Mouse (Mus musculus): ENCODE measurements at regions not wholly inside any gene's neighbourhood (a gene's known extent, or its start where the extent isn't known, plus 50 kb on each side); places are given as distances from the start of the nearest gene placed in this dataset.
A peak's percentile ranks its signal among the peaks of the same experiment; 100 is the strongest.

DNA sequence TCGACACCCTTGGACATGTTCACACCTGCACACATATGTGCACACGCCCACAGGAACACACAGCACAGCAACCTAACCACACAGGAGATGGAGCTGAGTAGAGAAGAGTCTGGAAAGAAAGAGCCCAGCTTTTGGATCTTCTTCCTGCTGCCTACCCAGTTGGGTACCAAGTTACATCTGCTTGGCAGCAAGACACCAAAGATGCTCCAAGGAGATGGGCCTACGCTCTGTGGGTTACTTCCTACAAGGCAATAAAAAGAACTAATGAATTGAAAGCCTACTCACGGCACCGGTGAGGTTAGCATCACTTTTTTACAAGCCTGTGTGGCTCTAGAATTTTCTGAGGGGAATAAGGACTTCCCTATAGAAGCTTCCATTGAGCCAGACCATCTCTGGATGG is 224.4 kb upstream of the Sdk2 start:
- peaks cover 18% of the 10 kb centered on the region for H3K4me1 ChIP-seq
- DNase-seq (ENCODE audit: low spot score): no peak
- no peak overlapping the region for H3K27ac ChIP-seq (replicated peaks)
- H3K9me3 ChIP-seq (replicated peaks): no peaks in the 10 kb centered on the region
- H3K36me3 ChIP-seq: no peaks in the 10 kb centered on the region
- WGBS: 92% methylated on average over 5 of the region's 5 CpGs
- no peak overlapping the region for H3K4me3 ChIP-seq
- H3K27me3 ChIP-seq (ENCODE audit: low read depth, poor library complexity, severe bottlenecking): no peaks in the 10 kb centered on the region

DNA sequence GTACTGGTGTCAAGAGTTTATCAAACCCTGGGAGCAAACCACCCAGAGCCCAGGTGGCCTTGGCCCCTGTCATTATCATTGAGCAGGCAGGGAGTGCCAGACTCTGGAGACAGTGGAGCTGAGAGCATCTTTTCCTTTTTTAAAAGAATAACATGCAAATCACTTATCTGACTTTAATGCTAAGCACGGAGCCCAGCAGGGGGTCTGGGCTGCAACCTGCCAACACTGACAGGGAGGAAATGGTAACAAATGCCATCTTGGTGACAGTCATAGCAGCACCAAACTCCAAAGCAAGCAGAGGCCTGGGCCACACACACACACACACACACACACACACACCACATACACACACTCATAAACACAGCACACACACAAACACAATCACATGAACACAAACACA is 223.1 kb upstream of the Sdk2 start:
- H3K27me3 ChIP-seq (ENCODE audit: low read depth, poor library complexity, severe bottlenecking): no peaks in the 10 kb centered on the region
- 81% methylated on average over 1 of the region's 1 CpGs for WGBS

DNA sequence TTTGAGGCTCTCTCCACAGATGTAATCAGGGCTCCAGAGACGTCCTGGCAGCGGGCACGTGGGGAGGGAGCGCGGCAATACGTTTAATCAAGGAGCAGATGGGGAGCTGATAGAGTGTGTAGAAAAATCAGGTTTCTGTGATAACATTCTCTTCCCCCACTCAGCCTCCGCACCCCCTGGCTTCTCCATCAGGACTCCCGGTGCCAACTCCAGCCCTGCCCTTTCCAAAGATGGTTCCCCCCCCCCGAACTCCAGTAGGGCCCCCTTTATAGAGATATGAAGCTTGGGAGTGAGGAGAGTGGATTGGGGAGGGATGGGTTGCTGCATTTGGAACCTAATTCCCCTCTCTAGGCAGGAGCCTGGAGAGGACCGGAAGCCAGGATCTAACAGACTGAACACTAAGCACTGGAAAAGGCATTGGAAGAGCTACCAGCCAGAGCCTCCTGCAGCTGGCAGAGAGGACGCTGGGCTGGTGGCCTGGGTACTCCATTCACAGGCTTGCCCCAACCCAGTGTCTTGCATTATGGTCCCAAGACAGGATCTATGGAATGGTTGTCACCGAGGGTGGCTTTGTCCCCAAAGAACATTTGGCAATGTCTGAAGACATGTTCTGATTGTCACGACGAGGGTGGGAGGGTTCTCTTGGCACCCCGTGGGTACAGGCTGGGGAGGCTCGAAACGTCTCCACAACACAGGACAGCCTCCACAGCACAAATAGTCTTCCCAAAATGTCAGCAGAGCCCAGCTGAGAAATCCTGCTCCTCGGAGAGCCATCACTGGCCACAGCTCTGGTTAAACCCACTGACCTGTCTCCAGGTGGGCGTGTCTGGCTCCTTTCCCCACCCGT is 218.2 kb upstream of the Sdk2 start:
- WGBS: 86% methylated on average over 20 of the region's 20 CpGs
- H3K27ac ChIP-seq (replicated peaks): peak overlapping the region; percentile 33; the same call in 1 of the 2 replicates
- no peaks in the 10 kb centered on the region for H3K36me3 ChIP-seq
- H3K9me3 ChIP-seq (replicated peaks): no peaks in the 10 kb centered on the region
- no peak overlapping the region for H3K4me3 ChIP-seq
- peaks cover 23% of the 10 kb centered on the region for H3K4me1 ChIP-seq
- no peak for DNase-seq (ENCODE audit: low spot score)
- H3K27me3 ChIP-seq (ENCODE audit: low read depth, poor library complexity, severe bottlenecking): no peaks in the 10 kb centered on the region

More for the DNA sequence above, 223.1 kb upstream of the Sdk2 start:
- Histone ChIP-seq H3K4me1 (peaks cover 25% of the 10 kb centered on the region), H3K27ac (replicated peaks) (no peak overlapping the region), H3K9me3 (replicated peaks) (no peaks in the 10 kb centered on the region), H3K4me3 (no peak overlapping the region), H3K36me3 (no peaks in the 10 kb centered on the region)
- no peak for DNase-seq (ENCODE audit: low spot score)

DNA sequence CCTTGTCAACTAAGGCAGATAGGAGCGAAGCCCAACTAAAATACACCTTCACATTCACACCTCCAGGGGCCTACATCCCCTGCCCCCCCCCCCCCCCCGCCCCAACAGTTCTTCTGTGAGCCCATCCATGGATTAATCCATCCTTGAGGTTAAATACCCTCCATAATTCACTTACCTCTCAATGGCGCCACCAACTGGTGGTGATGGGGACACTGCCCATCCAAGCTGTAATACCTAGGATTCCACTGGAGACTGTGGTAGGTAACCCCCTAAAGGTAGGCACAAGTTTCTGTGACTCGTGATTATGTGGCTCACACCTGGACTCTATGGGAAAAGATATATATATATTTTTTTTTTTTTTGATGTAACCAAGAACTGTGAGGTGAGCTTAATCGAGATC is 216.4 kb upstream of the Sdk2 start:
- no peaks in the 10 kb centered on the region for H3K36me3 ChIP-seq
- peaks cover 32% of the 10 kb centered on the region for H3K4me1 ChIP-seq
- H3K9me3 ChIP-seq (replicated peaks): no peaks in the 10 kb centered on the region
- DNase-seq (ENCODE audit: low spot score): peak; percentile 28
- 46% methylated on average over 5 of the region's 5 CpGs for whole genome bisulfite sequencing
- H3K27me3 ChIP-seq (ENCODE audit: low read depth, poor library complexity, severe bottlenecking): no peaks in the 10 kb centered on the region
- H3K4me3 ChIP-seq: no peak overlapping the region
- no peak overlapping the region for H3K27ac ChIP-seq (replicated peaks)

DNA sequence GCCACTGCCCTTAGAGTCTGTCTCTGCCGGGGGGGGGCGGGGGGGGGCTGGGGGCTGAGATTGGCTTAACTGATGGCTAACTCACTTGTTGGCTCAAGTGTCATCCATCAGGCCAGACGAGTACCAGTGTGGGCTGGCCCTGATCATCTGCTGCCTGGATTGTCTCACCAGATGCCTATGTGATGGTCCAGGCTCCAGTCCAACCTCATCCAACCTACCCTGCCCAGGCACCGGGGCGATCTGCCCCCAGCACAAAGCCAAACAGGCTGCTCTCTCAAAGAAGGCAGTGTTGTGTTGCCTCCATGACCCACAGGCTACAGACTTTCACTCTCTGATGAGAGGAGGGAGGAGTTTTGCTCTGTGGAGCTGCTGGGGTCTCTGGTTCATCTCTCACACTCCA is 215.7 kb upstream of the Sdk2 start:
- Histone ChIP-seq H3K4me3 (no peak overlapping the region), H3K4me1 (peaks cover 38% of the 10 kb centered on the region), H3K9me3 (replicated peaks) (no peaks in the 10 kb centered on the region), H3K27me3 (ENCODE audit: low read depth, poor library complexity, severe bottlenecking) (no peaks in the 10 kb centered on the region), H3K27ac (replicated peaks) (no peak overlapping the region), H3K36me3 (no peaks in the 10 kb centered on the region)
- DNase-seq (ENCODE audit: low spot score): no peak
- 85% methylated on average over 5 of the region's 5 CpGs for WGBS

- no peak for DNase-seq (ENCODE audit: low spot score)
- no peaks in the 10 kb centered on the region for H3K36me3 ChIP-seq
- H3K4me3 ChIP-seq: no peak overlapping the region
- peaks cover 36% of the 10 kb centered on the region for H3K4me1 ChIP-seq
- no peaks in the 10 kb centered on the region for H3K9me3 ChIP-seq (replicated peaks)
- 86% methylated on average over 9 of the region's 9 CpGs for WGBS
- H3K27me3 ChIP-seq (ENCODE audit: low read depth, poor library complexity, severe bottlenecking): no peaks in the 10 kb centered on the region
- H3K27ac ChIP-seq (replicated peaks): no peak overlapping the region
These were observed 215.0 kb upstream of the Sdk2 start for GRCm38 (mm10) chr11:114281846-114282245.

DNA sequence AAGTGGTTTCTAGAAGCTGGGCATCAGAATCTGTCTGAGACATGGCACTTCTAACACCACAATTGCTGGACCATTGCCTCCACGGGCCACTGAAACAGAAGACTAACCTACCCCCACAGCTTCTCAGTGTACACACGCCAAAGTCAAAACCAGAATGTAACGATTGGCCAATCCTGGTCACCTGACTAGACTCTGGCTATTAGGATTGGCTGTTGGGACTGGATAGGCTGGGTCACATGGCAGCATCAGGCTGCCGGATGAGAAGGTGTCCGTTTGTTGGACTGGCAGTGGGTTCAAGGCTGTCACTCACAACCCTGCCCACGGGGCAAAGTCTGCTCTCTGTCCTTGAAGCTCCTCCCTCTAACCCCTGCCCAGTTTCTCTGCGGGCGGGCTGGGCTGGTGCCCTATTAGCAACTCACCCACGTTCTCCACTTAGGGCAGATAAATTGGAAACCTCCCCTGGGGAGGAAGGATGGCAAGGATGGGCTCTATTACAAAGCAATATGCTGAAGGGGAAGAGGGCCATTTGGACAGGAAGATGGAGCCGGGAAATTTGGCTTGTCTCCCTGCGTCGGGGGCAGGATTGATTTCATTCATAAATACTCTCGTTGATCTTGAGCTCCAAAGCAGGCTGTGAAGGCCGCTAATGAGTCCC is 214.3 kb upstream of the Sdk2 start:
- Histone ChIP-seq H3K4me3 (no peak overlapping the region), H3K9me3 (replicated peaks) (no peaks in the 10 kb centered on the region), H3K36me3 (no peaks in the 10 kb centered on the region), H3K4me1 (peaks cover 29% of the 10 kb centered on the region), H3K27ac (replicated peaks) (no peak overlapping the region), H3K27me3 (ENCODE audit: low read depth, poor library complexity, severe bottlenecking) (no peaks in the 10 kb centered on the region)
- DNase-seq (ENCODE audit: low spot score): no peak
- WGBS: 92% methylated on average over 14 of the region's 14 CpGs

GRCm38 (mm10) chr11:114277513-114278304 is 210.9 kb upstream of the Sdk2 start:
- WGBS: 87% methylated on average over 26 of the region's 26 CpGs
- peak overlapping the region; percentile 20; the same call in 1 of the 2 replicates for H3K27ac ChIP-seq (replicated peaks)
- no peaks in the 10 kb centered on the region for H3K27me3 ChIP-seq (ENCODE audit: low read depth, poor library complexity, severe bottlenecking)
- no peaks in the 10 kb centered on the region for H3K9me3 ChIP-seq (replicated peaks)
- H3K4me1 ChIP-seq: peaks cover 19% of the 10 kb centered on the region
- no peak overlapping the region for H3K4me3 ChIP-seq
- no peaks in the 10 kb centered on the region for H3K36me3 ChIP-seq
- DNase-seq (ENCODE audit: low spot score): no peak

DNA sequence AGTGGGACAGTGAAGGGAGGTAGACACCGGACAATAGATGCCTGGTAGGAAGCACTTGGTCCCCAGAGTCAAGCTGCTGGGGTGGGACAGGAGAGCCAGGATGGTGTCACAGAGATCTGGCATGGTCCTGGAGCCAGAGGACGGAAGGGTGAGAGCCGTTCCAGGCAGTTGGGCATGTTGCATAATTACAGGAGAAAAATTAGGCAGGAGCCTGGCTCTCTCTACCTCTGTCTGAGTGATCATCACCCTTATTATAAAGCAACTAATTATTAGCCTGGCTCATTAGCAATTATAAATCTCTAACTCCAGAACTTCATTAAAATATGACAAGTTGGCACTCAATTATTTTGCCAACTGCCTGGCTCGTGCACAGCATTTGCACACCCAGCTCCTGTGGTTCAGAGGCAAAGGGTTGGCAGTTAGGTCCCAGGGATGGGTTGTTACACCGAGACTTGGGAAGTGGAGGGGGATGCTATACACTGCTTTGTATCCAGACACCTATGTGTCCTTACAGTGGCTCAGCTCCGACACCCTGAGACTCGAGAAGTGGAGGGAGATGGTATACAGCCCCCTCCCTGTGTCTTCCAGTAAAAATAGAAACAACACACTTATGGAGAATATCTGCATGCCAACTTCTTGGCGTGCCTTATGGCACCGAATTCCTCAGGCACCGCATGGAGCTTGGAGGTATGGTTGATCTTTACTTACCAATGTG is 203.7 kb upstream of the Sdk2 start:
- H3K4me1 ChIP-seq: no peaks in the 10 kb centered on the region
- no peaks in the 10 kb centered on the region for H3K9me3 ChIP-seq (replicated peaks)
- no peak overlapping the region for H3K4me3 ChIP-seq
- no peaks in the 10 kb centered on the region for H3K27me3 ChIP-seq (ENCODE audit: low read depth, poor library complexity, severe bottlenecking)
- WGBS: 90% methylated on average over 10 of the region's 10 CpGs
- DNase-seq (ENCODE audit: low spot score): no peak
- H3K36me3 ChIP-seq: no peaks in the 10 kb centered on the region
- no peak overlapping the region for H3K27ac ChIP-seq (replicated peaks)

DNA sequence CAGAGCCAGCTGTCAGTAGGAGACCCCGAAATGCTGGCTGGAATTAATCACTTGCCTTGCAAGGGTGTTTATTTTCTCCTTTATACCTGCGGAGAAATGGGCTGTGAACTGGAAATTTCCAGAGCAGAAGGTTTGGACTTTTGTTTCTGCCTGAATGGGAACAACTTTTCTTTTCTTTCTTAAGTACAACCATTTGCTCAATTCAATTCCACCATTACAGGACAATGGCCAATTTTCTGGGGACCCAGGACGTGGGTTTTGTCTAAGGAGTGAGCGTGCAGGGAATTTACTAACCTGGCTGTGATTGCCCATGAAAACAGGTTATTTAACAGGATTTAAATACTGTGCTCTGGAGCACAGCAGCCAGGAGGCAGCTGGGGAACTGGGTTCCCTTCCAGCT is 195.1 kb upstream of the Sdk2 start:
- Histone ChIP-seq H3K27ac (replicated peaks) (no peak overlapping the region), H3K9me3 (replicated peaks) (no peaks in the 10 kb centered on the region)
- WGBS: 52% methylated on average over 4 of the region's 4 CpGs

GRCm38 (mm10) chr11:114258218-114258617 is 191.4 kb upstream of the Sdk2 start:
- H3K27ac ChIP-seq (replicated peaks): no peak overlapping the region
- H3K9me3 ChIP-seq (replicated peaks): no peaks in the 10 kb centered on the region
- 86% methylated on average over 9 of the region's 9 CpGs for WGBS
- no peak for DNase-seq (ENCODE audit: low spot score)
- no peak overlapping the region for H3K4me3 ChIP-seq
- H3K36me3 ChIP-seq: no peaks in the 10 kb centered on the region
- peaks cover 2% of the 10 kb centered on the region; the same call in 1 of the 2 replicates for H3K4me1 ChIP-seq
- peaks cover 7% of the 10 kb centered on the region; the same call in 1 of the 2 replicates for H3K27me3 ChIP-seq (ENCODE audit: low read depth, poor library complexity, severe bottlenecking)

More for the DNA sequence above, 195.1 kb upstream of the Sdk2 start:
- no peak overlapping the region for H3K4me3 ChIP-seq
- H3K27me3 ChIP-seq (ENCODE audit: low read depth, poor library complexity, severe bottlenecking): peaks cover 7% of the 10 kb centered on the region; the same call in 1 of the 2 replicates
- no peaks in the 10 kb centered on the region for H3K36me3 ChIP-seq
- 0 out of 2 replicates have a peak, but pooled peaks cover 2% of the 10 kb centered on the region for H3K4me1 ChIP-seq
- DNase-seq (ENCODE audit: low spot score): no peak

DNA sequence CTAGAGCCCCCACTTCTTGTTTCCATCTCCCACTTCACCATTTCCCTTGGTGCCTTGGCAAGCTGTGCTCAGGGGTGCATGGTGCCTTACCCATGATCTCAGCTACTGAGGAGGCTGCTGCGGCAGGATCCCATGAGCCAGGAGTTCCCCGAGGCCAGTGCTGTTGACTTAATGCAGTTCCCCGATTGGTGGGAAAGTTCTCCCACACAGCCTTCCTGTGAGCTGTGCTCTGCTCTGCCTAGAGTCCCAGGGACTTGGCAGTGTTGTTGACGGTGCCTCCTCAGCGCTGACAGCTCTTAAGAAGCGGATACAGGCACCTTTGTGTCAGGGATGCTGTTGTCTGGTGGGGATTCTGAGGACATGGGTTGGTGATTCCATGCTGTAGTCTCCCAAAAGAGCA is 190.9 kb upstream of the Sdk2 start:
- Histone ChIP-seq H3K4me3 (no peak overlapping the region), H3K27me3 (ENCODE audit: low read depth, poor library complexity, severe bottlenecking) (peaks cover 7% of the 10 kb centered on the region; the same call in 1 of the 2 replicates), H3K4me1 (peaks cover 2% of the 10 kb centered on the region; the same call in 1 of the 2 replicates), H3K9me3 (replicated peaks) (no peaks in the 10 kb centered on the region), H3K27ac (replicated peaks) (no peak overlapping the region), H3K36me3 (no peaks in the 10 kb centered on the region)
- WGBS: 72% methylated on average over 6 of the region's 6 CpGs
- DNase-seq (ENCODE audit: low spot score): no peak

Data from midbrain, embryonic 10.5 days (tissue).